Mouse (Mus musculus): ENCODE measurements around the gene Cntln. TPM values are rescaled to one million over a fixed set of nuclear protein-coding genes. Genes with fewer than 3 reads are reported as not detected.

Gene Cntln
- polyA plus RNA-seq, 1 experiment from 2014 or later = 2.0 TPM

DNA sequence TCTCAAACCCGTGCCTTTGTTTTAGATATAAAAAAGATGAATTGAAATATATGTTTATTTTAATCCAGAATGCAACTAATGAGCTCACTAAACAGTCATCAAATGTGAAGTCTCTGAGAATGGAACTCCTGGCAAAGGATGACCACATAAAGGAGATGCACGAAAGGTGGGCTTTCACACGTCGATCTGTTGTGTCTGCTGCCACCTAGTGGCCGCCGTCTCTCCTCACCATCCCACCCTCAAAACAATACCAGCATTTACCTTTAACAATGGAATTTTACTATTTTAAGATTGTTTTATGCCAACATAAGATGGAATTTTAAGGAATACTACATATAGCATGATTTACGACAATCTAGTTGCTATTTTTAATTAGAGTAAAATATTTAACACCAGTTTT, 212.6 kb downstream of the Cntln start:
- Histone ChIP-seq H3K4me2 (ENCODE audit: low read depth, low read length) (no peak overlapping the region), H3K36me3 (replicated peaks; ENCODE audit: insufficient read depth, low read length) (no peaks in the 10 kb centered on the region), H3K9me3 (ENCODE audit: low read length) (no peaks in the 10 kb centered on the region), H3K4me3 (ENCODE audit: low read depth, low read length) (no peak overlapping the region), H3K27me3 (ENCODE audit: insufficient read depth, low read length) (no peaks in the 10 kb centered on the region), H3K27ac (ENCODE audit: low read depth) (no peak overlapping the region), H3K4me1 (ENCODE audit: insufficient read depth) (no peaks in the 10 kb centered on the region), H3K9ac (replicated peaks) (no peak overlapping the region)
- peak; percentile 59 for DNase-seq
- WGBS (ENCODE audit: insufficient replicate concordance) = 18% methylated on average over 7 of the region's 7 CpGs
- ATAC-seq = no peak
- TF ChIP-seq EP300 (IDR thresholded peaks at IDR 0.05; ENCODE audit: low read depth) (no peak), CTCF (IDR thresholded peaks at IDR 0.05; ENCODE audit: low read depth) (peak; percentile 88)

DNA sequence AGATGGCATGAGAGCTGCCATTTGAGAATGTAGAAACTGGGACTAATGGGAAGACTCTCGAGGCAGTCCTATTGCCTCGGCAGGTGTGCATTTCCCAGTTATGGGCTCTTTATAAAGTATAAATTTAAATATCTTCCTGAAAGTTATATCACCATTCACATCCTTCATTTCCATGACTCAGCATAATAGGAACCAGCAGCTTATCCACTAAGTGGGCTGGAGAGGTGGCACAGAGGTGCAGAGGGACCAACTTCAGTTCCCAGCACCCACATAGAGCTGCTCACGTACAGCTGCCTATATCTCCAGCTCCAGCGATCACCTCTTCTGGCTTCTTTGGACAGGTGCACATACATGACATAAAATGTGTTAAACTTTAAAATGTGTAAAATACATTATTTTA, 218.1 kb downstream of the Cntln start:
- Histone ChIP-seq H3K27me3 (ENCODE audit: insufficient read depth, low read length) (no peaks in the 10 kb centered on the region), H3K4me1 (ENCODE audit: insufficient read depth) (no peaks in the 10 kb centered on the region), H3K36me3 (replicated peaks; ENCODE audit: insufficient read depth, low read length) (no peaks in the 10 kb centered on the region), H3K4me3 (ENCODE audit: low read depth, low read length) (no peak overlapping the region), H3K27ac (ENCODE audit: low read depth) (no peak overlapping the region), H3K9me3 (ENCODE audit: low read length) (no peaks in the 10 kb centered on the region), H3K9ac (replicated peaks) (no peak overlapping the region), H3K4me2 (ENCODE audit: low read depth, low read length) (no peak overlapping the region)
- no peak for DNase-seq
- TF ChIP-seq EP300 (IDR thresholded peaks at IDR 0.05; ENCODE audit: low read depth) (no peak), CTCF (IDR thresholded peaks at IDR 0.05; ENCODE audit: low read depth) (no peak)
- no peak for ATAC-seq
- 86% methylated on average over 4 of the region's 4 CpGs for WGBS (ENCODE audit: insufficient replicate concordance)

DNA sequence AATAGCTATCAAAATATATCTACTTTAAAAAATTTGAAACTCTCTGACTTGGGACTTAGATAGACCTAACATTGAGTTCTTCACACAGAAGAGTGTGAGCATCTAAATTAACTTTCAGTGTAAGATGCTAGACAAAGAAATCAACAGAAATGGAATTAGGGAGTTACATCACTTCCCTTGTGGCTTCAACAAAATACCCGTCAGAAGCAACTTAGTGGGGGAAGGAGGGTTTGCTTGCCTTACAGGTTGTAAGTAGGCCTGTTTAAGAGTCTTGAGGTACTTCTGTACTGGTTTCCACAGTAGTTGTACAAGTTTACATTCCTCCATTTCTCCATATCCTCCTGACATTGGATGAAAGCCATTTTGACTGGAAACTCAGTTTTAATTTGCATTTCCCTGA, 222.3 kb downstream of the Cntln start:
- WGBS (ENCODE audit: insufficient replicate concordance) = 54% methylated on average over 1 of the region's 1 CpGs
- ATAC-seq (no peak), DNase-seq (no peak)
- H3K27ac ChIP-seq (ENCODE audit: low read depth) = no peak overlapping the region
- no peak overlapping the region for H3K9ac ChIP-seq (replicated peaks)
- no peaks in the 10 kb centered on the region for H3K9me3 ChIP-seq (ENCODE audit: low read length)
- no peak for TF ChIP-seq CTCF (IDR thresholded peaks at IDR 0.05; ENCODE audit: low read depth)
- TF ChIP-seq EP300 (IDR thresholded peaks at IDR 0.05; ENCODE audit: low read depth) = no peak
- H3K4me1 ChIP-seq (ENCODE audit: insufficient read depth) = no peaks in the 10 kb centered on the region
- H3K27me3 ChIP-seq (ENCODE audit: insufficient read depth, low read length) = no peaks in the 10 kb centered on the region
- no peak overlapping the region for H3K4me2 ChIP-seq (ENCODE audit: low read depth, low read length)
- H3K36me3 ChIP-seq (replicated peaks; ENCODE audit: insufficient read depth, low read length) = no peaks in the 10 kb centered on the region
- no peak overlapping the region for H3K4me3 ChIP-seq (ENCODE audit: low read depth, low read length)

DNA sequence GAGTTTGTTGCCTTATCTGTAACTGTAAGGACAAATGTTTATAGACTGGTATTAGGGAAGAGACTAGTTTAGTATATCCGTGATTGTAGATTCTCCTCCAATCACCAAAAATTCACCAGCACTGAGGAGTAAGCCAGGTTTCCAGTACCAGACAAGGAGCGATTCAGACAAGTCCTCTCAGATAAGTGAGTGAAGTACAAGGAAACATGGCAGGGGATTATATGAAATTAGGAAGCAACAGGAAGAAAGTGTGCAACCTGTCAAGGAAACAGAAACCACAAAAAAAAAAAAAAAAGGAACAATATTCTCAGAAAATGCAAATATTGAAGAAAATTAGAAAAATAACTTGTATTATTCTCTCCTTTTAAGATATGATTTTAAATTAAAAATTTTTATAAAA, 222.9 kb downstream of the Cntln start:
- TF ChIP-seq EP300 (IDR thresholded peaks at IDR 0.05; ENCODE audit: low read depth) (no peak), CTCF (IDR thresholded peaks at IDR 0.05; ENCODE audit: low read depth) (no peak)
- H3K9me3 ChIP-seq (ENCODE audit: low read length) = no peaks in the 10 kb centered on the region
- no peak for DNase-seq
- no peaks in the 10 kb centered on the region for H3K36me3 ChIP-seq (replicated peaks; ENCODE audit: insufficient read depth, low read length)
- no peak overlapping the region for H3K4me3 ChIP-seq (ENCODE audit: low read depth, low read length)
- H3K27ac ChIP-seq (ENCODE audit: low read depth) = no peak overlapping the region
- ATAC-seq = no peak
- no peak overlapping the region for H3K9ac ChIP-seq (replicated peaks)
- H3K27me3 ChIP-seq (ENCODE audit: insufficient read depth, low read length) = no peaks in the 10 kb centered on the region
- H3K4me1 ChIP-seq (ENCODE audit: insufficient read depth) = no peaks in the 10 kb centered on the region
- 57% methylated on average over 2 of the region's 2 CpGs for WGBS (ENCODE audit: insufficient replicate concordance)
- H3K4me2 ChIP-seq (ENCODE audit: low read depth, low read length) = no peak overlapping the region

DNA sequence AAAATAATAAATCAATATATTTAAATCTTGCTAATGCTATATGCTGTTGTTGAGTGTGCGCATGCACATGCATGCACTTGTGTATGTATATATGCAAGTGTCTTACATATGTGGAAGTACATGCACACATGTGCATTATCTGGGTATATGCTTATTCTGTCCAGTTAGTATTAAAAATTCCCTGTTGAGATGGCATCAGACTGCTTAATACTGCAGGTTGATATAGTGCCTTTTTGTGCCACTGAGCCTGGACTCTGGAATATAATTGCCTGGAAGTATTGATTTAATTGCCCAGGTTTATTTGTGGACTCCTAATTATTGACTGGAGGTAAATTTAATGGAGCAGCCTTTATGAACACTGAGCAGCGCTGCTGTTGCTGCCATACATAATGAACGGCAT, 236.2 kb downstream of the Cntln start:
- 75% methylated on average over 3 of the region's 3 CpGs for WGBS (ENCODE audit: insufficient replicate concordance)
- Histone ChIP-seq H3K27ac (ENCODE audit: low read depth) (no peak overlapping the region), H3K4me3 (ENCODE audit: low read depth, low read length) (no peak overlapping the region), H3K27me3 (ENCODE audit: insufficient read depth, low read length) (no peaks in the 10 kb centered on the region), H3K9me3 (ENCODE audit: low read length) (no peaks in the 10 kb centered on the region), H3K9ac (replicated peaks) (no peak overlapping the region), H3K36me3 (replicated peaks; ENCODE audit: insufficient read depth, low read length) (no peaks in the 10 kb centered on the region), H3K4me1 (ENCODE audit: insufficient read depth) (no peaks in the 10 kb centered on the region), H3K4me2 (ENCODE audit: low read depth, low read length) (no peak overlapping the region)
- DNase-seq (no peak), ATAC-seq (no peak)
- TF ChIP-seq CTCF (IDR thresholded peaks at IDR 0.05; ENCODE audit: low read depth) = no peak
- no peak for TF ChIP-seq EP300 (IDR thresholded peaks at IDR 0.05; ENCODE audit: low read depth)

DNA sequence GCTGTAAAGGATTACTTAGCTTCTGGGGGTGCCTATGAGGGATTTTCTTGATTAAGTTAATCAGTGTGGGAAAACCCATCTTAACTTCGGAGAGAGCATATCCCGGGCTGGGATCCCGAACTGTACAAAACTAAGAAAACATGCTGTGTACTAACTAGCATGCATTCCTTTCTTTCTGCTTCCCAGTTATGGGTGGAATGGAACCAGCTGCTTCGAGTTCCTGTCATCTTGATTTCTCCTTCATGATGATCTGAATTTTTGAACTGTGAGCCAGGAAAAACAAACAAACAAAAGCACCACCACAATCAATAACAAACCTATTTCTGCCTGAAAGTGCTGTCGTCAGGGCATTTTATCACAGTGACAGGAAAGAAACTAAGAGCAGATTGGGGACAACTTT, 265.6 kb downstream of the Cntln start:
- Histone ChIP-seq H3K4me2 (ENCODE audit: low read depth, low read length) (no peak overlapping the region), H3K27me3 (ENCODE audit: insufficient read depth, low read length) (no peaks in the 10 kb centered on the region), H3K9ac (replicated peaks) (no peak overlapping the region), H3K36me3 (replicated peaks; ENCODE audit: insufficient read depth, low read length) (no peaks in the 10 kb centered on the region), H3K9me3 (ENCODE audit: low read length) (no peaks in the 10 kb centered on the region), H3K4me3 (ENCODE audit: low read depth, low read length) (no peak overlapping the region), H3K27ac (ENCODE audit: low read depth) (no peak overlapping the region), H3K4me1 (ENCODE audit: insufficient read depth) (no peaks in the 10 kb centered on the region)
- DNase-seq (no peak), ATAC-seq (no peak)
- TF ChIP-seq CTCF (IDR thresholded peaks at IDR 0.05; ENCODE audit: low read depth) (no peak), EP300 (IDR thresholded peaks at IDR 0.05; ENCODE audit: low read depth) (no peak)
- WGBS (ENCODE audit: insufficient replicate concordance) = 68% methylated on average over 5 of the region's 5 CpGs

DNA sequence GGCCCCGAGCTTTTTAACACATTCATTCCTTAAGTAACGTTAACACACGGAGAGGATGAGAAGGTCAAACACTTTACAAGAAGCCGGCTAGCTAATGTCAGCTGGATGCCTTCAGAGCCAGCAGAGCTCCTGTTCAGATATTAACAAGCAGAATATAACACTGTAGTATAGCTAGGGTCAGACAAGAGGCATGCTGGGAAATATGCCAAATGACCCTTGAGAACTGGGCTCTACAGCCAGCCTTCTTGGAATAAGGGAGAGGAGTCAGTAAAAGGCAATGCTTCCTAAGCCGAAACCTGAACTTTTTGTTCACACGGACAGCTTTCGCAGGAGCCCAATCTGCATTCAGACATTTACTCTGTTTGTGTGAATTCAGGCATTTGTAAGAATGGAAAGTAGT, 267.8 kb downstream of the Cntln start:
- 87% methylated on average over 7 of the region's 7 CpGs for WGBS (ENCODE audit: insufficient replicate concordance)

More for the DNA sequence above, 267.8 kb downstream of the Cntln start:
- Histone ChIP-seq H3K27ac (ENCODE audit: low read depth) (no peak overlapping the region), H3K36me3 (replicated peaks; ENCODE audit: insufficient read depth, low read length) (no peaks in the 10 kb centered on the region), H3K9me3 (ENCODE audit: low read length) (no peaks in the 10 kb centered on the region), H3K9ac (replicated peaks) (no peak overlapping the region), H3K4me1 (ENCODE audit: insufficient read depth) (no peaks in the 10 kb centered on the region), H3K4me3 (ENCODE audit: low read depth, low read length) (no peak overlapping the region), H3K27me3 (ENCODE audit: insufficient read depth, low read length) (no peaks in the 10 kb centered on the region), H3K4me2 (ENCODE audit: low read depth, low read length) (no peak overlapping the region)
- ATAC-seq = no peak
- no peak for TF ChIP-seq CTCF (IDR thresholded peaks at IDR 0.05; ENCODE audit: low read depth)
- no peak for TF ChIP-seq EP300 (IDR thresholded peaks at IDR 0.05; ENCODE audit: low read depth)
- DNase-seq = no peak

All from liver, postnatal 0 days (tissue).